Mouse (Mus musculus) hindbrain, embryonic 12.5 days (tissue): ENCODE measurements around the gene Rpl23. TPM values are rescaled to one million over a fixed set of nuclear protein-coding genes. Genes with fewer than 3 reads are reported as not detected.

Source experiments
- ATAC-seq: fragments of 200-750 bp; cut with Nextera tagmentation; 2 replicates; pipeline ENCODE4 v1.8.0; 2017; ENCODE audit warnings: moderate TSS enrichment; ENCODE audit not compliant: low FRiP score
- H3K27ac ChIP-seq: fragments of 300-500 bp; sonication (generic); 2 replicates; pipeline ENCODE4 v1.5.1; 2016; ENCODE audit warnings: mild to moderate bottlenecking
- H3K27me3 ChIP-seq: fragments of 300-500 bp; sonication (generic); 2 replicates; pipeline ENCODE4 v1.6.1; 2016; ENCODE audit warnings: mild to moderate bottlenecking
- H3K36me3 ChIP-seq: fragments of 300-500 bp; sonication (generic); 2 replicates; pipeline ENCODE4 v1.6.1; 2016; ENCODE audit warnings: mild to moderate bottlenecking
- H3K4me1 ChIP-seq: fragments of 300-500 bp; sonication (generic); 2 replicates; pipeline ENCODE4 v1.6.1; 2016
- H3K4me2 ChIP-seq: fragments of 300-500 bp; sonication (generic); replicated peaks from 2 replicates; pipeline ENCODE4 v1.6.1; 2016; ENCODE audit warnings: mild to moderate bottlenecking
- H3K4me3 ChIP-seq: fragments of 300-500 bp; sonication (generic); 2 replicates; pipeline ENCODE4 v1.5.1; 2016; ENCODE audit warnings: mild to moderate bottlenecking
- H3K9ac ChIP-seq: fragments of 300-500 bp; sonication (generic); 2 replicates; pipeline ENCODE4 v1.6.1; 2016; ENCODE audit warnings: mild to moderate bottlenecking, moderate library complexity
- H3K9me3 ChIP-seq: fragments of 300-500 bp; sonication (generic); replicated peaks from 2 replicates; pipeline ENCODE4 v1.6.1; 2016; ENCODE audit warnings: mild to moderate bottlenecking
- WGBS: fragments of 180-500 bp; shearing (Covaris S2); methylation state at CpG from one replicate; pipeline ENCODE4 v1.1.7; 2016; 5-methylcytosine and 5-hydroxymethylcytosine counted together
- polyA plus RNA-seq: library from polyadenylated mRNA; unstranded; fragments of >200 nt; fragmentation: Nextera tagmentation; extraction: Ambion mirVana; gene quantifications from 2 replicates; pipeline ENCODE4 v1.2.1, GENCODE M21; 2016

Rpl23 gene
- polyA plus RNA-seq, 1 experiment from 2014 or later, result 376 TPM

GRCm38 (mm10) chr11:97804841-97805661 is 22.8 kb upstream of the Rpl23 start:
- peaks cover 27% of the 10 kb centered on the region for H3K36me3 ChIP-seq
- no peaks in the 10 kb centered on the region for H3K27me3 ChIP-seq
- peaks cover 74% of the 10 kb centered on the region for H3K4me1 ChIP-seq
- H3K4me2 ChIP-seq, result peak overlapping the region; percentile 36
- 20% methylated on average over 9 of the region's 9 CpGs for WGBS
- H3K9me3 ChIP-seq, result no peaks in the 10 kb centered on the region
- no peak overlapping the region for H3K4me3 ChIP-seq
- no peak for ATAC-seq
- peak overlapping the region; percentile 77 for H3K27ac ChIP-seq
- H3K9ac ChIP-seq, result peak overlapping the region; percentile 27; the same call in 1 of the 2 replicates

GRCm38 (mm10) chr11:97803847-97804246 is 21.6 kb upstream of the Rpl23 start:
- 80% methylated on average over 5 of the region's 5 CpGs for WGBS
- Histone ChIP-seq H3K27ac (no peak overlapping the region), H3K4me2 (no peak overlapping the region)

GRCm38 (mm10) chr11:97802495-97802894 is 20.3 kb upstream of the Rpl23 start:
- Histone ChIP-seq H3K27me3 (no peaks in the 10 kb centered on the region), H3K9ac (no peak overlapping the region)

More at GRCm38 (mm10) chr11:97803847-97804246, 21.6 kb upstream of the Rpl23 start:
- Histone ChIP-seq H3K9me3 (no peaks in the 10 kb centered on the region), H3K9ac (no peak overlapping the region), H3K36me3 (peaks cover 20% of the 10 kb centered on the region), H3K4me1 (peaks cover 67% of the 10 kb centered on the region), H3K27me3 (no peaks in the 10 kb centered on the region), H3K4me3 (no peak overlapping the region)
- no peak for ATAC-seq

GRCm38 (mm10) chr11:97802194-97802470 is 19.9 kb upstream of the Rpl23 start:
- no peak overlapping the region for H3K9ac ChIP-seq
- 60% methylated on average over 1 of the region's 1 CpGs for WGBS
- H3K27me3 ChIP-seq, result no peaks in the 10 kb centered on the region
- ATAC-seq, result no peak
- H3K36me3 ChIP-seq, result peaks cover 5% of the 10 kb centered on the region; the same call in 1 of the 2 replicates
- no peak overlapping the region for H3K27ac ChIP-seq
- no peaks in the 10 kb centered on the region for H3K9me3 ChIP-seq
- peak overlapping the region; percentile 93; the same call in 1 of the 2 replicates for H3K4me3 ChIP-seq
- H3K4me1 ChIP-seq, result peaks cover 55% of the 10 kb centered on the region
- peak overlapping the region; percentile 77 for H3K4me2 ChIP-seq

More at GRCm38 (mm10) chr11:97802495-97802894, 20.3 kb upstream of the Rpl23 start:
- Histone ChIP-seq H3K4me2 (0 out of 2 replicates have a peak overlapping the region, but pooled peaks have one; percentile 77), H3K4me3 (no peak overlapping the region), H3K4me1 (peaks cover 57% of the 10 kb centered on the region), H3K27ac (no peak overlapping the region), H3K36me3 (peaks cover 9% of the 10 kb centered on the region), H3K9me3 (no peaks in the 10 kb centered on the region)
- WGBS, result 44% methylated on average over 5 of the region's 6 CpGs
- no peak for ATAC-seq

GRCm38 (mm10) chr11:97801409-97802193 is 19.4 kb upstream of the Rpl23 start:
- H3K36me3 ChIP-seq, result no peaks in the 10 kb centered on the region
- peak overlapping the region; percentile 98; the same call in 1 of the 2 replicates for H3K27ac ChIP-seq
- H3K4me3 ChIP-seq, result peak overlapping the region; percentile 93
- H3K4me1 ChIP-seq, result peaks cover 52% of the 10 kb centered on the region
- H3K4me2 ChIP-seq, result peak overlapping the region; percentile 77
- no peaks in the 10 kb centered on the region for H3K27me3 ChIP-seq
- H3K9me3 ChIP-seq, result no peaks in the 10 kb centered on the region
- WGBS, result 40% methylated on average over 8 of the region's 8 CpGs
- peak overlapping the region; percentile 92 for H3K9ac ChIP-seq
- ATAC-seq, result no peak

- peaks cover 44% of the 10 kb centered on the region for H3K4me1 ChIP-seq
- no peaks in the 10 kb centered on the region for H3K9me3 ChIP-seq
- 8% methylated on average over 17 of the region's 17 CpGs for WGBS
- H3K27me3 ChIP-seq, result no peaks in the 10 kb centered on the region
- H3K36me3 ChIP-seq, result no peaks in the 10 kb centered on the region
- peak overlapping the region; percentile 92 for H3K9ac ChIP-seq
- H3K27ac ChIP-seq, result peak overlapping the region; percentile 98
- no peak for ATAC-seq
- H3K4me2 ChIP-seq, result peak overlapping the region; percentile 77
- peak overlapping the region; percentile 93 for H3K4me3 ChIP-seq
These were observed 18.6 kb upstream of the Rpl23 start for GRCm38 (mm10) chr11:97800691-97801408.

- H3K4me3 ChIP-seq, result peak overlapping the region; percentile 93
- WGBS, result under 1% methylated on average over 19 of the region's 43 CpGs
- no peaks in the 10 kb centered on the region for H3K27me3 ChIP-seq
- H3K27ac ChIP-seq, result peak overlapping the region; percentile 98
- peak overlapping the region; percentile 77 for H3K4me2 ChIP-seq
- peaks cover 37% of the 10 kb centered on the region for H3K4me1 ChIP-seq
- peak; percentile 62 for ATAC-seq
- no peaks in the 10 kb centered on the region for H3K9me3 ChIP-seq
- no peaks in the 10 kb centered on the region for H3K36me3 ChIP-seq
- peak overlapping the region; percentile 92 for H3K9ac ChIP-seq
These were observed 17.9 kb upstream of the Rpl23 start for GRCm38 (mm10) chr11:97799994-97800690.

GRCm38 (mm10) chr11:97799146-97799993 is 17.1 kb upstream of the Rpl23 start:
- under 1% methylated on average over 64 of the region's 71 CpGs for WGBS
- no peaks in the 10 kb centered on the region for H3K36me3 ChIP-seq
- peak overlapping the region; percentile 77 for H3K4me2 ChIP-seq
- peak overlapping the region; percentile 93 for H3K4me3 ChIP-seq
- ATAC-seq, result peak; percentile 83
- peaks cover 30% of the 10 kb centered on the region for H3K4me1 ChIP-seq
- peak overlapping the region; percentile 98 for H3K27ac ChIP-seq
- H3K9ac ChIP-seq, result peak overlapping the region; percentile 92
- H3K9me3 ChIP-seq, result no peaks in the 10 kb centered on the region
- no peaks in the 10 kb centered on the region for H3K27me3 ChIP-seq

- Histone ChIP-seq H3K36me3 (no peaks in the 10 kb centered on the region), H3K9ac (peak within 1 kb of the TSS; percentile 92), H3K4me3 (peak within 1 kb of the TSS; percentile 93), H3K4me1 (peaks cover 23% of the 10 kb centered on the region), H3K9me3 (no peaks in the 10 kb centered on the region), H3K27me3 (no peaks in the 10 kb centered on the region), H3K4me2 (peak within 1 kb of the TSS; percentile 77), H3K27ac (peak within 1 kb of the TSS; percentile 98)
- ATAC-seq, result peak; percentile 59
- WGBS, result under 1% methylated on average over 11 of the region's 11 CpGs
These were observed 16.5 kb upstream of the Rpl23 start, which contains the start of gene Lasp1 for GRCm38 (mm10) chr11:97798782-97799145. Gene Lasp1 (plus strand): TSS chr11:97799000.

- no peaks in the 10 kb centered on the region for H3K36me3 ChIP-seq
- no peak for ATAC-seq
- no peaks in the 10 kb centered on the region for H3K27me3 ChIP-seq
- peaks cover 22% of the 10 kb centered on the region for H3K4me1 ChIP-seq
- no peak overlapping the region for H3K9ac ChIP-seq
- no peak overlapping the region for H3K27ac ChIP-seq
- H3K4me3 ChIP-seq, result peak overlapping the region; percentile 93; the same call in 1 of the 2 replicates
- WGBS, result 34% methylated on average over 8 of the region's 8 CpGs
- no peaks in the 10 kb centered on the region for H3K9me3 ChIP-seq
- peak overlapping the region; percentile 77 for H3K4me2 ChIP-seq
These were observed 15.8 kb upstream of the Rpl23 start for GRCm38 (mm10) chr11:97798083-97798435.
